Mouse (Mus musculus): Measurements from ENCODE around the gene Tcp11. TPM values are rescaled to one million over a fixed set of nuclear protein-coding genes. Genes with fewer than 3 reads are reported as not detected.

Gene Tcp11
- polyA plus RNA-seq, 1 experiment from 2014 or later: 5.2 TPM

- Histone ChIP-seq H3K4me2 (ENCODE audit: low read depth, low read length) (no peak overlapping the region), H3K9ac (ENCODE audit: low read length) (no peak overlapping the region), H3K4me3 (ENCODE audit: low read length) (no peak overlapping the region), H3K27ac (ENCODE audit: low read length) (no peak overlapping the region), H3K9me3 (ENCODE audit: control insufficient read depth, low read length) (no peaks in the 10 kb centered on the region), H3K27me3 (ENCODE audit: control insufficient read depth, insufficient read depth, low read depth, low read length) (no peaks in the 10 kb centered on the region), H3K4me1 (replicated peaks; ENCODE audit: control insufficient read depth, insufficient read depth, low read length) (peaks cover 63% of the 10 kb centered on the region), H3K36me3 (ENCODE audit: control insufficient read depth, insufficient read depth, low read length) (no peaks in the 10 kb centered on the region)
- ATAC-seq (ENCODE audit: low read depth): no peak
- WGBS: 54% methylated on average over 11 of the region's 11 CpGs
These were observed 61.7 kb downstream of the Tcp11 start for GRCm38 (mm10) chr17:28018776-28019175.

GRCm38 (mm10) chr17:28018344-28018743 lies 62.1 kb downstream of the Tcp11 start:
- Histone ChIP-seq H3K4me2 (ENCODE audit: low read depth, low read length) (no peak overlapping the region), H3K4me3 (ENCODE audit: low read length) (no peak overlapping the region), H3K27me3 (ENCODE audit: control insufficient read depth, insufficient read depth, low read depth, low read length) (no peaks in the 10 kb centered on the region), H3K9ac (ENCODE audit: low read length) (no peak overlapping the region), H3K36me3 (ENCODE audit: control insufficient read depth, insufficient read depth, low read length) (no peaks in the 10 kb centered on the region), H3K4me1 (replicated peaks; ENCODE audit: control insufficient read depth, insufficient read depth, low read length) (peaks cover 63% of the 10 kb centered on the region), H3K27ac (ENCODE audit: low read length) (no peak overlapping the region), H3K9me3 (ENCODE audit: control insufficient read depth, low read length) (no peaks in the 10 kb centered on the region)
- 73% methylated on average over 6 of the region's 6 CpGs for WGBS
- no peak for ATAC-seq (ENCODE audit: low read depth)

Other genes with a start within 250 kb of the Tcp11 start
- gene Snrpc, start 242.5 kb downstream of the Tcp11 start, polyA plus RNA-seq (2015; fragmentation: Nextera tagmentation; extraction: Ambion mirVana): 296 and 313 TPM in 2 replicates
- 3.7 and 4.6 TPM in 2 replicates for gene Uhrf1bp1, start 224.2 kb downstream of the Tcp11 start, polyA plus RNA-seq (2015; fragmentation: Nextera tagmentation; extraction: Ambion mirVana)
- gene Anks1, start 171.3 kb downstream of the Tcp11 start, polyA plus RNA-seq (2015; fragmentation: Nextera tagmentation; extraction: Ambion mirVana): 18.1 and 20.2 TPM in 2 replicates
- gene Taf11, start 170.8 kb downstream of the Tcp11 start, polyA plus RNA-seq (2015; fragmentation: Nextera tagmentation; extraction: Ambion mirVana): 62.1 and 67.1 TPM in 2 replicates
- gene Scube3, start 61.5 kb upstream of the Tcp11 start, polyA plus RNA-seq (2015; fragmentation: Nextera tagmentation; extraction: Ambion mirVana): 1.3 and 1.4 TPM in 2 replicates
- 34.2 and 34.9 TPM in 2 replicates for gene Zfp523, start 96.5 kb upstream of the Tcp11 start, polyA plus RNA-seq (2015; fragmentation: Nextera tagmentation; extraction: Ambion mirVana)
- gene Def6, start 127.1 kb upstream of the Tcp11 start, polyA plus RNA-seq (2015; fragmentation: Nextera tagmentation; extraction: Ambion mirVana): 5.2 and 8.6 TPM in 2 replicates
- 2.7 TPM in 2 replicates for gene Ppard, start 152.1 kb upstream of the Tcp11 start, polyA plus RNA-seq (2015; fragmentation: Nextera tagmentation; extraction: Ambion mirVana)
- gene Fance, start 232.9 kb upstream of the Tcp11 start, polyA plus RNA-seq (2015; fragmentation: Nextera tagmentation; extraction: Ambion mirVana): 22.1 and 32.4 TPM in 2 replicates
- gene Rpl10a, start 247.8 kb upstream of the Tcp11 start, polyA plus RNA-seq (2015; fragmentation: Nextera tagmentation; extraction: Ambion mirVana): 615 and 635 TPM in 2 replicates

Data from lung, embryonic 16.5 days (tissue).